Mouse (Mus musculus) liver, embryonic 15.5 days (tissue): ENCODE measurements around the gene Ccdc12. TPM values are rescaled to one million over a fixed set of nuclear protein-coding genes. Genes with fewer than 3 reads are reported as not detected.
"Not testable (repeated sequence)": the region's sequence is repeated elsewhere in the genome, so short reads cannot be mapped to it uniquely, and the experiment has no call there.

ENCODE experiments used
- ATAC-seq: fragments of 200-750 bp; cut with Nextera tagmentation; 2 replicates; pipeline ENCODE4 v1.8.0; 2017; ENCODE audit warnings: moderate number of reproducible peaks, mild to moderate bottlenecking, moderate library complexity; ENCODE audit not compliant: insufficient read depth
- H3K27ac ChIP-seq: fragments of 300-500 bp; sonication (generic); replicated peaks from 2 replicates; pipeline ENCODE4 v1.5.1; 2015; ENCODE audit warnings: mild to moderate bottlenecking, inconsistent platforms
- H3K27me3 ChIP-seq: fragments of 300-500 bp; sonication (generic); 2 replicates; pipeline ENCODE4 v1.6.1; 2015; ENCODE audit warnings: mild to moderate bottlenecking, inconsistent platforms
- H3K36me3 ChIP-seq: fragments of 300-500 bp; sonication (generic); replicated peaks from 2 replicates; pipeline ENCODE4 v1.6.1; 2015; ENCODE audit warnings: moderate library complexity, mild to moderate bottlenecking, inconsistent platforms
- H3K4me1 ChIP-seq: fragments of 300-500 bp; sonication (generic); replicated peaks from 2 replicates; pipeline ENCODE4 v1.6.1; 2015; ENCODE audit warnings: inconsistent platforms
- H3K4me2 ChIP-seq: fragments of 300-500 bp; sonication (generic); 2 replicates; pipeline ENCODE4 v1.6.1; 2015; ENCODE audit warnings: moderate library complexity, mild to moderate bottlenecking, inconsistent platforms
- H3K4me3 ChIP-seq: fragments of 300-500 bp; sonication (generic); replicated peaks from 2 replicates; pipeline ENCODE4 v1.5.1; 2015; ENCODE audit warnings: mild to moderate bottlenecking, inconsistent platforms
- H3K9ac ChIP-seq: fragments of 300-500 bp; sonication (generic); 2 replicates; pipeline ENCODE4 v1.6.1; 2015; ENCODE audit warnings: moderate library complexity, mild to moderate bottlenecking, inconsistent platforms
- H3K9me3 ChIP-seq: fragments of 300-500 bp; sonication (generic); replicated peaks from 2 replicates; pipeline ENCODE4 v1.6.1; 2016; ENCODE audit warnings: inconsistent platforms
- WGBS: fragments of 180-500 bp; shearing (Covaris S2); methylation state at CpG from one replicate; pipeline ENCODE4 v1.1.7; 2015; ENCODE audit warnings: mixed read lengths; ENCODE audit not compliant: insufficient replicate concordance; 5-methylcytosine and 5-hydroxymethylcytosine counted together
- polyA plus RNA-seq: library from polyadenylated mRNA; unstranded; fragments of >200 nt; fragmentation: Nextera tagmentation; extraction: Ambion mirVana; gene quantifications from 2 replicates; pipeline ENCODE4 v1.2.1, GENCODE M21; 2015

The Ccdc12 gene
- polyA plus RNA-seq, 1 experiment from 2014 or later, result 60.9 TPM

GRCm38 (mm10) chr9:110678886-110679285 is 22.6 kb downstream of the Ccdc12 start:
- Histone ChIP-seq H3K9me3 (no peaks in the 10 kb centered on the region), H3K36me3 (no peaks in the 10 kb centered on the region), H3K27me3 (no peaks in the 10 kb centered on the region), H3K4me3 (no peak overlapping the region), H3K9ac (no peak overlapping the region), H3K27ac (no peak overlapping the region), H3K4me1 (peaks cover 61% of the 10 kb centered on the region), H3K4me2 (no peak overlapping the region)
- no peak for ATAC-seq
- 68% methylated on average over 5 of the region's 5 CpGs for WGBS

- no peak for ATAC-seq
- H3K36me3 ChIP-seq, result no peaks in the 10 kb centered on the region
- H3K9me3 ChIP-seq, result no peaks in the 10 kb centered on the region
- WGBS, result 38% methylated on average over 7 of the region's 7 CpGs
- H3K4me1 ChIP-seq, result peaks cover 63% of the 10 kb centered on the region
- H3K27ac ChIP-seq, result no peak overlapping the region
- no peaks in the 10 kb centered on the region for H3K27me3 ChIP-seq
- no peak overlapping the region for H3K4me3 ChIP-seq
- no peak overlapping the region for H3K4me2 ChIP-seq
- no peak overlapping the region for H3K9ac ChIP-seq
These were observed 24.6 kb downstream of the Ccdc12 start for GRCm38 (mm10) chr9:110680736-110681507.

- no peak for ATAC-seq
- Histone ChIP-seq H3K27me3 (no peaks in the 10 kb centered on the region), H3K4me2 (no peak overlapping the region), H3K4me3 (no peak overlapping the region), H3K27ac (no peak overlapping the region), H3K9me3 (no peaks in the 10 kb centered on the region), H3K4me1 (peaks cover 60% of the 10 kb centered on the region), H3K9ac (no peak overlapping the region), H3K36me3 (no peaks in the 10 kb centered on the region)
- 69% methylated on average over 9 of the region's 9 CpGs for WGBS
These were observed 25.5 kb downstream of the Ccdc12 start for GRCm38 (mm10) chr9:110681817-110682216.

GRCm38 (mm10) chr9:110682255-110682654 is 26.0 kb downstream of the Ccdc12 start:
- H3K4me3 ChIP-seq, result no peak overlapping the region
- WGBS, result 56% methylated on average over 5 of the region's 5 CpGs
- H3K27ac ChIP-seq, result no peak overlapping the region
- ATAC-seq, result no peak
- peaks cover 56% of the 10 kb centered on the region for H3K4me1 ChIP-seq
- no peaks in the 10 kb centered on the region for H3K36me3 ChIP-seq
- H3K9ac ChIP-seq, result no peak overlapping the region
- H3K27me3 ChIP-seq, result no peaks in the 10 kb centered on the region
- H3K4me2 ChIP-seq, result no peak overlapping the region
- H3K9me3 ChIP-seq, result no peaks in the 10 kb centered on the region

GRCm38 (mm10) chr9:110682697-110683096 is 26.4 kb downstream of the Ccdc12 start:
- H3K27ac ChIP-seq, result not testable (repeated sequence)
- 67% methylated on average over 3 of the region's 3 CpGs for whole genome bisulfite sequencing

GRCm38 (mm10) chr9:110683574-110684099 is 27.3 kb downstream of the Ccdc12 start:
- Histone ChIP-seq H3K27ac (no peak overlapping the region), H3K4me3 (no peak overlapping the region), H3K36me3 (no peaks in the 10 kb centered on the region), H3K4me1 (peaks cover 46% of the 10 kb centered on the region), H3K9me3 (no peaks in the 10 kb centered on the region), H3K9ac (no peak overlapping the region), H3K4me2 (no peak overlapping the region), H3K27me3 (no peaks in the 10 kb centered on the region)
- ATAC-seq, result no peak
- WGBS, result 37% methylated on average over 4 of the region's 4 CpGs

More at GRCm38 (mm10) chr9:110682697-110683096, 26.4 kb downstream of the Ccdc12 start:
- not testable (repeated sequence) for H3K4me3 ChIP-seq, H3K27me3 ChIP-seq, H3K9me3 ChIP-seq, H3K4me2 ChIP-seq, H3K9ac ChIP-seq, H3K36me3 ChIP-seq, ATAC-seq
- peaks cover 51% of the 10 kb centered on the region for H3K4me1 ChIP-seq

GRCm38 (mm10) chr9:110684100-110684831 is 28.0 kb downstream of the Ccdc12 start:
- Histone ChIP-seq H3K9ac (no peak overlapping the region), H3K27ac (no peak overlapping the region), H3K36me3 (no peaks in the 10 kb centered on the region), H3K4me2 (no peak overlapping the region), H3K9me3 (no peaks in the 10 kb centered on the region), H3K4me1 (peaks cover 49% of the 10 kb centered on the region), H3K27me3 (no peaks in the 10 kb centered on the region), H3K4me3 (no peak overlapping the region)
- 65% methylated on average over 6 of the region's 6 CpGs for WGBS
- ATAC-seq, result no peak

- no peaks in the 10 kb centered on the region for H3K9me3 ChIP-seq
- no peaks in the 10 kb centered on the region for H3K27me3 ChIP-seq
- WGBS, result 69% methylated on average over 8 of the region's 8 CpGs
- H3K36me3 ChIP-seq, result no peaks in the 10 kb centered on the region
- no peak overlapping the region for H3K4me3 ChIP-seq
- H3K27ac ChIP-seq, result no peak overlapping the region
- no peak for ATAC-seq
- H3K9ac ChIP-seq, result no peak overlapping the region
- no peak overlapping the region for H3K4me2 ChIP-seq
- H3K4me1 ChIP-seq, result peaks cover 57% of the 10 kb centered on the region
These were observed 28.9 kb downstream of the Ccdc12 start for GRCm38 (mm10) chr9:110685187-110685586.

GRCm38 (mm10) chr9:110685591-110685990 is 29.3 kb downstream of the Ccdc12 start:
- Histone ChIP-seq H3K36me3 (no peaks in the 10 kb centered on the region), H3K9me3 (no peaks in the 10 kb centered on the region), H3K9ac (no peak overlapping the region), H3K4me2 (no peak overlapping the region), H3K27ac (no peak overlapping the region), H3K4me3 (no peak overlapping the region), H3K27me3 (no peaks in the 10 kb centered on the region), H3K4me1 (peaks cover 61% of the 10 kb centered on the region)
- no peak for ATAC-seq
- WGBS, result 26% methylated on average over 5 of the region's 5 CpGs

- WGBS, result 57% methylated on average over 3 of the region's 3 CpGs
- H3K36me3 ChIP-seq, result no peaks in the 10 kb centered on the region
- no peak for ATAC-seq
- H3K4me3 ChIP-seq, result no peak overlapping the region
- no peaks in the 10 kb centered on the region for H3K27me3 ChIP-seq
- no peaks in the 10 kb centered on the region for H3K9me3 ChIP-seq
- peaks cover 60% of the 10 kb centered on the region for H3K4me1 ChIP-seq
- H3K27ac ChIP-seq, result no peak overlapping the region
- H3K9ac ChIP-seq, result no peak overlapping the region
- H3K4me2 ChIP-seq, result no peak overlapping the region
These were observed 30.2 kb downstream of the Ccdc12 start for GRCm38 (mm10) chr9:110686472-110686871.

- Histone ChIP-seq H3K36me3 (no peaks in the 10 kb centered on the region), H3K9ac (no peak overlapping the region), H3K4me1 (peaks cover 58% of the 10 kb centered on the region), H3K27ac (no peak overlapping the region), H3K4me2 (no peak overlapping the region), H3K27me3 (no peaks in the 10 kb centered on the region), H3K9me3 (no peaks in the 10 kb centered on the region), H3K4me3 (no peak overlapping the region)
- no peak for ATAC-seq
- WGBS, result 69% methylated on average over 5 of the region's 5 CpGs
These were observed 30.8 kb downstream of the Ccdc12 start for GRCm38 (mm10) chr9:110687061-110687460.
